Mouse (Mus musculus) cerebellum, adult 2 months (tissue): ENCODE results near the gene Osbp2. TPM values are rescaled to one million over a fixed set of nuclear protein-coding genes. Genes with fewer than 3 reads are reported as not detected.

ENCODE experiments used
- DNase-seq, 2 experiments: peaks; one replicate each; pipeline ENCODE4 v3.0.0; 2021
- H3K27ac ChIP-seq: fragments of 200-500 bp; 2 replicates; pipeline ENCODE4 v1.5.1; 2012; ENCODE audit warnings: low read length, control low read depth, inconsistent platforms; ENCODE audit not compliant: insufficient read depth
- H3K27me3 ChIP-seq: fragments of 200-500 bp; 2 replicates; pipeline ENCODE4 v1.6.1; 2012; ENCODE audit warnings: inconsistent platforms, mild to moderate bottlenecking, low read length, moderate library complexity; ENCODE audit not compliant: control insufficient read depth, insufficient read depth
- H3K4me1 ChIP-seq: fragments of 200-500 bp; 2 replicates; pipeline ENCODE4 v1.6.1; 2011; ENCODE audit warnings: low read length; ENCODE audit not compliant: control insufficient read depth, insufficient read depth
- H3K4me3 ChIP-seq: fragments of 200-500 bp; replicated peaks from 2 replicates; pipeline ENCODE3; 2011; ENCODE audit warnings: mild to moderate bottlenecking, low read depth, low read length, control low read depth; ENCODE audit not compliant: insufficient read depth
- CTCF ChIP-seq: fragments of 200-500 bp; IDR thresholded peaks from 2 replicates; pipeline ENCODE4 v1.5.1; 2011; ENCODE audit warnings: low read depth, mild to moderate bottlenecking, control low read depth, low read length, moderate library complexity, borderline replicate concordance; ENCODE audit not compliant: insufficient read depth
- POLR2A ChIP-seq: fragments of 200-500 bp; IDR thresholded peaks from 2 replicates; pipeline ENCODE4 v1.6.1; 2011; ENCODE audit warnings: low read length, control low read depth, borderline replicate concordance; ENCODE audit not compliant: insufficient read depth
- WGBS: fragments of 180-500 bp; shearing (Covaris S2); methylation state at CpG from one replicate; pipeline ENCODE4 v1.1.7; 2018; 5-methylcytosine and 5-hydroxymethylcytosine counted together
- polyA plus RNA-seq: library from polyadenylated mRNA; depleted of rRNA; stranded (reverse); fragments of >200 nt; gene quantifications from 2 replicates; pipeline ENCODE4 v1.2.3, GENCODE M21; 2012

Gene Osbp2
- polyA plus RNA-seq, 1 experiment, result 71.3 TPM

- peak in 1 of 2 experiments; percentile 61 for DNase-seq
- 12% methylated on average over 5 of the region's 5 CpGs for WGBS
- no peak overlapping the region for H3K27ac ChIP-seq
- TF ChIP-seq CTCF (no peak), POLR2A (no peak)
- H3K4me1 ChIP-seq, result peaks cover 8% of the 10 kb centered on the region; the same call in 1 of the 2 replicates
- no peaks in the 10 kb centered on the region for H3K27me3 ChIP-seq
- no peak overlapping the region for H3K4me3 ChIP-seq
These were observed 23.6 kb upstream of the Osbp2 start for GRCm38 (mm10) chr11:3887331-3887730.

- H3K4me3 ChIP-seq, result no peak overlapping the region
These were observed 20.0 kb upstream of the Osbp2 start for GRCm38 (mm10) chr11:3883711-3884110.

GRCm38 (mm10) chr11:3879836-3880235 is 16.1 kb upstream of the Osbp2 start:
- Histone ChIP-seq H3K4me1 (peaks cover 11% of the 10 kb centered on the region), H3K4me3 (no peak overlapping the region), H3K27ac (no peak overlapping the region), H3K27me3 (no peaks in the 10 kb centered on the region)
- peak; percentile 74 to 85 for DNase-seq
- WGBS, result 43% methylated on average over 2 of the region's 2 CpGs
- TF ChIP-seq CTCF, result peak; percentile 91
- no peak for TF ChIP-seq POLR2A

More at GRCm38 (mm10) chr11:3883711-3884110, 20.0 kb upstream of the Osbp2 start:
- no peak overlapping the region for H3K27ac ChIP-seq
- WGBS, result 95% methylated on average over 3 of the region's 3 CpGs
- H3K27me3 ChIP-seq, result no peaks in the 10 kb centered on the region
- TF ChIP-seq CTCF (no peak), POLR2A (no peak)
- H3K4me1 ChIP-seq, result peaks cover 8% of the 10 kb centered on the region
- no peak for DNase-seq

GRCm38 (mm10) chr11:3878660-3879059 is 15.0 kb upstream of the Osbp2 start:
- TF ChIP-seq CTCF, result no peak
- TF ChIP-seq POLR2A, result no peak
- Histone ChIP-seq H3K27ac (no peak overlapping the region), H3K4me1 (peaks cover 11% of the 10 kb centered on the region), H3K27me3 (no peaks in the 10 kb centered on the region), H3K4me3 (no peak overlapping the region)
- 83% methylated on average over 7 of the region's 7 CpGs for WGBS
- no peak for DNase-seq

- H3K4me1 ChIP-seq, result peaks cover 11% of the 10 kb centered on the region; the same call in 1 of the 2 replicates
- TF ChIP-seq CTCF (no peak), POLR2A (no peak)
- peak; percentile 51 to 66 for DNase-seq
- H3K27me3 ChIP-seq, result no peaks in the 10 kb centered on the region
- WGBS, result 26% methylated on average over 6 of the region's 6 CpGs
- no peak overlapping the region for H3K27ac ChIP-seq
- no peak overlapping the region for H3K4me3 ChIP-seq
These were observed 12.7 kb upstream of the Osbp2 start for GRCm38 (mm10) chr11:3876419-3876818.

- Histone ChIP-seq H3K27me3 (no peaks in the 10 kb centered on the region; the same call in 1 of the 2 replicates), H3K27ac (peak overlapping the region; percentile 8; the same call in 1 of the 2 replicates), H3K4me1 (peaks cover 8% of the 10 kb centered on the region; the same call in 1 of the 2 replicates), H3K4me3 (peak overlapping the region; percentile 78)
- WGBS, result 20% methylated on average over 6 of the region's 6 CpGs
- TF ChIP-seq POLR2A (no peak), CTCF (no peak)
- DNase-seq, result no peak
These were observed 640 bp upstream of the Osbp2 start for GRCm38 (mm10) chr11:3864343-3864742.

GRCm38 (mm10) chr11:3862661-3863453 is 846 bp downstream of the Osbp2 start:
- 10% methylated on average over 19 of the region's 19 CpGs for WGBS
- H3K27ac ChIP-seq, result peak overlapping the region; percentile 84
- TF ChIP-seq CTCF, result peak; percentile 52; the same call in 1 of the 2 replicates
- no peak for TF ChIP-seq POLR2A
- H3K4me3 ChIP-seq, result peak overlapping the region; percentile 89
- DNase-seq, result peak; percentile 66 to 73
- peaks cover 16% of the 10 kb centered on the region; the same call in 1 of the 2 replicates for H3K4me1 ChIP-seq
- no peaks in the 10 kb centered on the region for H3K27me3 ChIP-seq

GRCm38 (mm10) chr11:3860361-3860760 is 3.3 kb downstream of the Osbp2 start:
- H3K4me1 ChIP-seq, result peaks cover 27% of the 10 kb centered on the region
- 52% methylated on average over 4 of the region's 4 CpGs for WGBS
- no peak overlapping the region for H3K27ac ChIP-seq
- TF ChIP-seq POLR2A, result no peak
- no peak for TF ChIP-seq CTCF
- H3K27me3 ChIP-seq, result no peaks in the 10 kb centered on the region
- H3K4me3 ChIP-seq, result no peak overlapping the region
- DNase-seq, result peak in 1 of 2 experiments; percentile 16
